Mouse (Mus musculus) heart, embryonic 12.5 days (tissue): Measurements from ENCODE around the gene Hoxc13. TPM values are rescaled to one million over a fixed set of nuclear protein-coding genes. Genes with fewer than 3 reads are reported as not detected.
A peak's percentile ranks its signal among the peaks of the same experiment; 100 is the strongest.

Experiments
- ATAC-seq: fragments of 200-750 bp; cut with Nextera tagmentation; 2 replicates; pipeline ENCODE4 v1.8.0; 2017; ENCODE audit warnings: moderate TSS enrichment, moderate library complexity; ENCODE audit not compliant: insufficient number of reproducible peaks, low FRiP score
- H3K27ac ChIP-seq: fragments of 300-500 bp; sonication (generic); 2 replicates; pipeline ENCODE4 v1.5.1; 2016; ENCODE audit warnings: mild to moderate bottlenecking, moderate library complexity; ENCODE audit not compliant: poor library complexity, severe bottlenecking
- H3K27me3 ChIP-seq: fragments of 300-500 bp; sonication (generic); replicated peaks from 2 replicates; pipeline ENCODE4 v1.6.1; 2016; ENCODE audit warnings: mild to moderate bottlenecking, moderate library complexity
- H3K36me3 ChIP-seq: fragments of 300-500 bp; sonication (generic); 2 replicates; pipeline ENCODE4 v1.6.1; 2016; ENCODE audit warnings: mild to moderate bottlenecking, moderate library complexity
- H3K4me1 ChIP-seq: fragments of 300-500 bp; sonication (generic); replicated peaks from 2 replicates; pipeline ENCODE4 v1.6.1; 2016; ENCODE audit warnings: mild to moderate bottlenecking
- H3K4me2 ChIP-seq: fragments of 300-500 bp; sonication (generic); 2 replicates; pipeline ENCODE4 v1.6.1; 2016; ENCODE audit warnings: mild to moderate bottlenecking, moderate library complexity
- H3K4me3 ChIP-seq: fragments of 300-500 bp; sonication (generic); 2 replicates; pipeline ENCODE4 v1.5.1; 2016; ENCODE audit warnings: mild to moderate bottlenecking
- H3K9ac ChIP-seq: fragments of 300-500 bp; sonication (generic); 2 replicates; pipeline ENCODE4 v1.6.1; 2016; ENCODE audit warnings: mild to moderate bottlenecking, moderate library complexity
- H3K9me3 ChIP-seq: fragments of 300-500 bp; sonication (generic); replicated peaks from 2 replicates; pipeline ENCODE4 v1.6.1; 2016; ENCODE audit warnings: mild to moderate bottlenecking, moderate library complexity
- WGBS: fragments of 180-500 bp; shearing (Covaris S2); methylation state at CpG from one replicate; pipeline ENCODE4 v1.1.7; 2016; 5-methylcytosine and 5-hydroxymethylcytosine counted together
- polyA plus RNA-seq: library from polyadenylated mRNA; unstranded; fragments of >200 nt; fragmentation: Nextera tagmentation; extraction: Ambion mirVana; gene quantifications from 2 replicates; pipeline ENCODE4 v1.2.1, GENCODE M21; 2016

Hoxc13 gene
- polyA plus RNA-seq, 1 experiment from 2014 or later = 0.18 TPM

DNA sequence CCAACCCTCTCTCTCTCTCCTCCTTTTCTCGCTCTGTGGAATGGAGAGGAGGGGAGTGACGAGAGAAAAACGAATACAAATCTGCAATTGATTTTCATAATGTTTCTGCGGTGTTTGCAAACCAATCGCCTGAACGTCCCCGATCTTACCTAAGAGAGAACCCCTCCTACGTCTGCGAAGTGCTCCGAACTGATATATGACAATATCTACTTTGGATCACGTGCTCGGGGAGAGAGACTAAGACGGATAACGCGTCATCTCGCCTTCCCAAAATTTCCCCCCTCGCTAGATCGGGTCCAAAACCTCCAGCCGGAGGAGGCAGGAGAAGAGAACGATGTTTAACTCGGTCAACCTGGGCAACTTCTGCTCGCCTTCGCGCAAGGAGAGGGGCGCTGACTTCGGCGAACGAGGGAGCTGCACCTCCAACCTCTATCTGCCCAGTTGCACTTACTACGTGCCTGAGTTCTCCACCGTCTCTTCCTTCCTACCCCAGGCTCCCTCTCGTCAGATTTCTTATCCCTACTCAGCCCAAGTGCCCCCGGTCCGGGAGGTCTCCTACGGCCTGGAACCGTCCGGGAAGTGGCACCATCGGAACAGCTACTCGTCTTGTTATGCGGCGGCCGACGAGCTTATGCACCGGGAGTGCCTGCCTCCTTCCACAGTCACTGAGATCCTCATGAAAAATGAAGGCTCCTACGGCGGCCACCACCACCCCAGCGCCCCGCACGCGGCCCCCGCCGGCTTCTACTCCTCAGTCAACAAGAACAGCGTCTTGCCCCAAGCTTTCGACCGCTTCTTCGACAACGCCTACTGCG, 33.5 kb downstream of the Hoxc13 start, which contains the start of gene Hoxc11:
Hoxc11 (plus strand) TSS at position 236 of the 815 bp plus-strand sequence.
- Histone ChIP-seq H3K36me3 (no peaks in the 10 kb centered on the region), H3K4me3 (no peak within 1 kb of the TSS), H3K9me3 (no peaks in the 10 kb centered on the region), H3K27me3 (peaks cover 97% of the 10 kb centered on the region), H3K9ac (no peak within 1 kb of the TSS), H3K27ac (no peak within 1 kb of the TSS), H3K4me2 (no peak within 1 kb of the TSS), H3K4me1 (peaks cover 11% of the 10 kb centered on the region)
- WGBS = under 1% methylated on average over 57 of the region's 57 CpGs
- no peak for ATAC-seq

DNA sequence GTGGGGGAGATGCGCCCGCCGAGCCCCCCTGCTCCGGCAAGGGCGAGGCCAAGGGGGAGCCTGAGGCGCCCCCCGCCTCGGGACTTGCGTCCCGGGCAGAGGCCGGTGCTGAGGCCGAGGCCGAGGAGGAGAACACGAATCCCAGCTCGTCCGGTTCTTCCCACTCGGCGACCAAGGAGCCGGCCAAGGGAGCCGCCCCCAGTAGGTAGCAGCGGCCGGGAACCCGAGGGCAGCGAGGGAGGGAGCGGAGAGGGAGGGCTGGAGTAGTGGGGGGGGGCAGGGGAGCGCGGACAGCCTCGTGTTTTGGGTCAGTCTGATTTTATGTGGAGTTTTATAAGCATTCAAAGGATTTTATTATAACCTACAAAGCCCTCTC, 34.1 kb downstream of the Hoxc13 start:
- Histone ChIP-seq H3K36me3 (no peaks in the 10 kb centered on the region), H3K27me3 (peaks cover 97% of the 10 kb centered on the region), H3K9me3 (no peaks in the 10 kb centered on the region), H3K9ac (no peak overlapping the region), H3K4me2 (no peak overlapping the region), H3K4me3 (no peak overlapping the region), H3K27ac (no peak overlapping the region), H3K4me1 (peaks cover 11% of the 10 kb centered on the region)
- ATAC-seq = no peak
- WGBS = 1% methylated on average over 28 of the region's 28 CpGs

DNA sequence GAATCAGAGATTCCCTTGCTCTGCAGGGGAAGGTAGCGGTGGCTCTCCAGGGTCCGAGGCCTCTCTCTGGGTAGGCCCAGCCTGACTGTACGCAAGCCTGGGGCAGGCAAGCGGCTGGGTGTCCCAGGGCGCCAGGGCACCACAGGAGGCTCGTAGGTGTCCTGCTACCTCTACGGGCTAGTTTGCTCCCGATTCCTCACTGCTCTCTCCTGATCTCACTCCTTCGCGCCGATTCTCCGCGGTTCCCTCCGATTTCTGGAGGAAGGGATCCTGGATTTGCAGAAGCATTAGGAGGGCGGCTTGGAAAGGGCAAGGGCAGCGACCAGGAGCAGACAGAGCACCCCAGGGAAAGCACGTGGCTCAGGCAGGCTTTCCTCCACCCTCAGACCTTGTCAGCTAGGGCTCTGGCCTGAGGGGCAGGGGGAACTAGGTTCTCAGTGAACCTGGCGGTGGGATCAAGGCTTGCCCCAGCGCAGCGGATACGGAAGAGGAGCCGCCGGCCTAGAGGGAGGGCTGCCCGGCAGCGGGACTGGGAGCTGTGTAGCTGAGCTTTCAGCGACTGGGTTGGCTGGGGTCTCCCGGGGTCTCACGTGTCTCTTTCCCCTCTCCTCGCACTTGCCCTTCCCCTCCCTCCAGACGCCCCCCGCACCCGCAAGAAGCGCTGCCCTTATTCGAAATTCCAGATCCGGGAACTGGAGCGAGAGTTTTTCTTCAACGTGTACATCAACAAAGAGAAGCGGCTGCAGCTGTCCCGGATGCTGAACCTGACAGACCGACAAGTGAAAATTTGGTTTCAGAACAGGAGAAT, 35.1 kb downstream of the Hoxc13 start:
- Histone ChIP-seq H3K4me3 (no peak overlapping the region), H3K9ac (no peak overlapping the region), H3K36me3 (no peaks in the 10 kb centered on the region), H3K27me3 (peaks cover 97% of the 10 kb centered on the region), H3K4me2 (peak overlapping the region; percentile 13; the same call in 1 of the 2 replicates), H3K9me3 (no peaks in the 10 kb centered on the region), H3K27ac (no peak overlapping the region), H3K4me1 (peaks cover 11% of the 10 kb centered on the region)
- 2% methylated on average over 40 of the region's 40 CpGs for WGBS
- ATAC-seq = no peak

GRCm38 (mm10) chr15:102956906-102957305, 36.0 kb downstream of the Hoxc13 start:
- Histone ChIP-seq H3K4me2 (no peak overlapping the region), H3K36me3 (no peaks in the 10 kb centered on the region), H3K4me1 (peaks cover 11% of the 10 kb centered on the region), H3K9ac (no peak overlapping the region), H3K4me3 (no peak overlapping the region), H3K27me3 (peaks cover 97% of the 10 kb centered on the region), H3K9me3 (no peaks in the 10 kb centered on the region), H3K27ac (no peak overlapping the region)
- whole genome bisulfite sequencing = under 1% methylated on average over 12 of the region's 12 CpGs
- no peak for ATAC-seq

DNA sequence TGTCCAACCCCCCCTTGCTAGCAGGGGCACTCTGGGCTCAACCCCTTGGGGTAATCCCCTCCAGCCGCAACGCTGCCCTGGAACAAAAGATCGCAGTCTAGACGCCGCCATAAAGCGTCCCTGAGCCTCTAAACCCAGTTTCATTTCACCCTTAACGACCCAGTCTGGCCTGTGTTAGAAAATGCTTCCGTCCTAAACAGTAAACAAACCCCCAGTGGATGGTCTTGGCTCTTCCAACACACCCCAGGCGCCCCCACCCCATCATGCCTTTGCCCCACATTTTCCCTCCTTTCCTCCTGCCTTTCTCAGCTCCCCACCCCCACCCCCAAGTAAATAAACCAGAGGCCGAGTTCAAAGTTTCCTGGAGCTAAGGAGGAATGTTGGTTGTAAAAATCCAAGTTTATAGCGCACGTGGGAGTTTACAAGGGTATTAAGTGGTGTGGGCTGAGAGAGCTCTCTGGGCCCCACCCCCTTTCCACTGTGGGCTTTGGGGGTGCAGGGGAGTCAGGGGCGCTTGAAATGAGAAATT, 38.8 kb downstream of the Hoxc13 start:
- no peak for ATAC-seq
- Histone ChIP-seq H3K9ac (no peak overlapping the region), H3K4me3 (no peak overlapping the region), H3K4me1 (peaks cover 14% of the 10 kb centered on the region), H3K36me3 (no peaks in the 10 kb centered on the region), H3K9me3 (no peaks in the 10 kb centered on the region), H3K27me3 (peaks cover 95% of the 10 kb centered on the region), H3K4me2 (no peak overlapping the region), H3K27ac (no peak overlapping the region)
- WGBS = 1% methylated on average over 13 of the region's 13 CpGs

DNA sequence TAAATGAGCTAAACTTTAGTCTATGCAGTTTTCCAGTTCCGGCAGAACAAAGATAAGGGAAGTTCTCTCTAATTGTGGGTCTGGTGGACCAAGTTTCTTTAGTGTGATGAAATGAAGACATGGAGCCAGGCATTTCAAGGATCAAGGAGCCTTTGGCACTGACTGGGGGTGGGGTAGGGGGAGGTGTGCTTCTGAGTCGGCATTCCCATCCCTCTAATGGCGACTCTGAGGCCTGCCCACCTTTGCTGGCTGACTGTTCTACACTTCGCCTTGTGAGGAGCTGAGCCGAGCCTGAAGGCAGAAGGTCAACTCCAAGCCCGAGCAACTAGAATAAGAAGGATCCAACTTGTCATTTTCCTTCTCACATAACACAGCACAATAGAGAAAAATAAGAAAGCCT, 40.8 kb downstream of the Hoxc13 start:
- H3K9ac ChIP-seq = no peak overlapping the region
- H3K4me1 ChIP-seq = peaks cover 8% of the 10 kb centered on the region; the same call in 1 of the 2 replicates
- no peak overlapping the region for H3K4me2 ChIP-seq
- no peaks in the 10 kb centered on the region for H3K9me3 ChIP-seq
- WGBS = 2% methylated on average over 6 of the region's 6 CpGs
- no peak overlapping the region for H3K4me3 ChIP-seq
- H3K36me3 ChIP-seq = no peaks in the 10 kb centered on the region
- H3K27ac ChIP-seq = no peak overlapping the region
- H3K27me3 ChIP-seq = peaks cover 95% of the 10 kb centered on the region
- ATAC-seq = no peak

DNA sequence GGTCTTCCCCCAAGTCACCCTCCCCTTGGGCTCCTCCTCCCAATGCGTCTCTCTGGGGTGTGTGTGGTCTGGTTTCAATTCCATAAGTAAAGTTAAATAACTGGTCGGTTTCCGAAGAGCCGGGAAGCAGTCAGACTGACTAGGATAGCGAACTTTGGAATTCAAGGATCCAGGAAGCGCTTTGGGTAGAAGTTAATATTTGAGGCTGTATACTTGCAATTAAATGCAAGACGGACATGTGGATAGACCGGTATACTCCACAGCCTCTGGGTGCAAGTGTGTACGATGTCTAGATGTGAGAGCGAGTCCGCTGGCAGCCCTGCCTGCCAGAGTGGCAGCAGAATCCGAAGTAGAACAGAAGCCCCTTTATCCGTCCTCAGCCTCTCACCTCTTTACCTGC, 41.6 kb downstream of the Hoxc13 start:
- Histone ChIP-seq H3K4me1 (peaks cover 12% of the 10 kb centered on the region; the same call in 1 of the 2 replicates), H3K4me2 (no peak overlapping the region), H3K27ac (no peak overlapping the region), H3K9ac (no peak overlapping the region), H3K9me3 (no peaks in the 10 kb centered on the region), H3K36me3 (no peaks in the 10 kb centered on the region), H3K4me3 (no peak overlapping the region), H3K27me3 (peaks cover 95% of the 10 kb centered on the region)
- 1% methylated on average over 13 of the region's 13 CpGs for whole genome bisulfite sequencing
- ATAC-seq = no peak

DNA sequence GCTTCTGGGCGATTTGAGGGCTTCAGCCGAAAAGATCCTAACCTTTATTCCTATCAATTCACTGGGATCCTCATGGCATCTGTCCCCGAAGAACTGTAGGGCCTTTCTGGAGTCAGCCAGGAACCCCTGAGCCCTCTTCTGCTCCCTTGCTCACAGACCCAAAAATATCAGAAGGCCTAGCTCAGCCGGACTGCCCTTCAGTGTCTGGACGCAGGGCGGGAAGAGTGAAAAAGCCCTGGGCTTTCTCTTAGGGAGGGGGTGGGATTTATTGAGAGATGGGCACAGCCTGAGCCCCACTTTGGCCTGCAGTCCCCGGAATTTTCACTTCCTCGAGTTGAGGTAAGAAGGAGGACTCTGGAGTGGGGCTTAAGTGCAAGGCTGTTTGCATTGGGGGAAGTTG, 42.4 kb downstream of the Hoxc13 start:
- ATAC-seq = no peak
- H3K4me3 ChIP-seq = no peak overlapping the region
- H3K9ac ChIP-seq = no peak overlapping the region

GRCm38 (mm10) chr15:102963671-102964640, 43.1 kb downstream of the Hoxc13 start:
- Histone ChIP-seq H3K9me3 (no peaks in the 10 kb centered on the region), H3K36me3 (no peaks in the 10 kb centered on the region), H3K4me2 (no peak overlapping the region), H3K4me3 (no peak overlapping the region), H3K9ac (no peak overlapping the region), H3K4me1 (peaks cover 12% of the 10 kb centered on the region; the same call in 1 of the 2 replicates), H3K27ac (no peak overlapping the region), H3K27me3 (peaks cover 94% of the 10 kb centered on the region)
- no peak for ATAC-seq
- under 1% methylated on average over 28 of the region's 28 CpGs for WGBS

More for the DNA sequence above, 42.4 kb downstream of the Hoxc13 start:
- 1% methylated on average over 8 of the region's 8 CpGs for WGBS
- Histone ChIP-seq H3K4me1 (peaks cover 12% of the 10 kb centered on the region; the same call in 1 of the 2 replicates), H3K4me2 (no peak overlapping the region), H3K27ac (no peak overlapping the region), H3K36me3 (no peaks in the 10 kb centered on the region), H3K9me3 (no peaks in the 10 kb centered on the region), H3K27me3 (peaks cover 93% of the 10 kb centered on the region)

DNA sequence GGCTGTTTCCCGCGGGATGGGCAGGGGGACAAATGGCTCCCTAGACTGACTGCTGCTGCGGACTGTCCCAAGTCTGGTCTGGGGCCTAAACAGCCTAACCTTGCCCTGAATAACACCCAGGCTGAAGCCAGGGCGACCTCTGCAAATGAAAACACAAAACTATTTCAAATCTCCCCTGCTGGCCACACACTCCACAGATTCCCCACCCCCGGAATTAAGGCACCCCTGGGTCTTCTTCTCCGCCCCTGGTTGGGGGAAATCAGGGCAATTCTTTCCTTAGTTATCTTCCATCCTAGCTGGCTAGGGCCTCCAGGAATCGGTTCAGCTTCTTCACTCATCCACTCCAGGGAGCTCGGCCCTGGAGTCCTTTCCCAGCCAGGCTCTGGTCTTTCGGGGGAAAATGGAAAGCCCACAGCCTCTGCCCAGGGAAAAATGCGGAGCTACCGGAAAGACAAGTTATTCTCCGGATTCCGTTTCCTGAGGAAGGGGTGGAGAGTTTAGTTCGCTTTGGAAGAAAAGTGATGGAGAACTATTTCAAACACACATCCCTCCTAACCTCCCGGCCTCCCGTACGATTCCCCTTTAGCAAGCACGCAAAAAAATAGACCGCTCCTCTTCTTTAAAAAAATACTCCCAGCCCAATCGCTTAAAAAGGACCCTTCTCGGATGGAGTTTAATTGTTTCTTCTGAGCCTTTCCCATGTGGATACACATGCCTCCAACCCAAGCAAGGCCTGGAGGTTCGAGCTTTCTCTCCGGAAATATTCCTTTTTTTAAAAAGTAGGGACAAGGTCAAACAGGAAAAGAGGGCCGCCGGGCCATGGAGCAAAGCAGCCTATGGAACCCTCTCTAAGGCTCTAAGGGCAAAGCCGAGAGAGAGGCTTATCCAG, 44.3 kb downstream of the Hoxc13 start:
- H3K4me1 ChIP-seq = peaks cover 12% of the 10 kb centered on the region; the same call in 1 of the 2 replicates
- no peaks in the 10 kb centered on the region for H3K9me3 ChIP-seq
- peaks cover 96% of the 10 kb centered on the region for H3K27me3 ChIP-seq
- no peak overlapping the region for H3K27ac ChIP-seq
- no peak overlapping the region for H3K9ac ChIP-seq
- no peak overlapping the region for H3K4me2 ChIP-seq
- H3K4me3 ChIP-seq = no peak overlapping the region
- WGBS = 3% methylated on average over 26 of the region's 26 CpGs
- no peak for ATAC-seq
- H3K36me3 ChIP-seq = no peaks in the 10 kb centered on the region
